Mouse (Mus musculus): ENCODE data around the gene Nosip.
"Not testable (repeated sequence)": the region's sequence is repeated elsewhere in the genome, so short reads cannot be mapped to it uniquely, and the experiment has no call there.

The Nosip gene

DNA sequence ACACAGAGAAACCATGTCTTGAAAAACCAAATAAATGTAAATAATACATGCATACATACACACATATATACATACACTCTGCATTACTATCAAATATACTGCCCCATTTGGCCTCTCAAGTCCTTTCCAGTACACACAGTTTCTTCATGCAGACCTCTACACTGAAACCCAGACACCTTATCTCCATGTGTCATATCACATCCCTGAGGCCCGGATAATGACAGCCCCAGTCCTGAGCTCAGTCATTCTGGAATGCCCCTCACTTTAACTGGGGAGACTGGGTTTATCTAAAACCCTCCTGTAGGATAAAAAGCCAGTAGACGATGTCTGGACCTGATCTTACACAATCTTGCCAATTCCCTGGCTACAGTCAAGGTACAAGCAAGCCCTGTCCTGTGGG is 51.2 kb downstream of the Nosip start:
- no peak for DNase-seq (ENCODE audit: low spot score)

DNA sequence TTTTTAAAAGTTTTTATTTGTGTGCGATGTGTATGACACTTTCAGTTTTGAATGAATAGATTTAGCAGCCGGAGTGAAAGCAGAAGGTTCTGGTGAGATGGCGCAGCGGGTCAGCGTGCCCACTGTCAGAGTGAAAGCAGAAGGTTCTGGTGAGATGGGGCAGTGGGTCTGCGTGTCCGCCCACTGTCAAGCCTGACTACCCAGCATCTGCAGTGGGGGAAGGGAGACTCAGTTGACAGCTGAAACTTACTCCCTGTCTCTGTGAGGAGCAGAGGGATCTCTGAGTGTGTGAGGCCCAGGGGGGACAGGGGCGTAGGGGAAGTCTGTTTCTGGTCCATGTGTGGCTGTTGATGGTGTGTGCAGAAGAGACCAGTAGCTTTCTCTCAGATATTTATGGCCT is 55.3 kb downstream of the Nosip start:
- no peak for DNase-seq (ENCODE audit: low spot score)

GRCm38 (mm10) chr7:45118336-45118735 is 56.1 kb downstream of the Nosip start:
- no peak for DNase-seq (ENCODE audit: low spot score)

DNA sequence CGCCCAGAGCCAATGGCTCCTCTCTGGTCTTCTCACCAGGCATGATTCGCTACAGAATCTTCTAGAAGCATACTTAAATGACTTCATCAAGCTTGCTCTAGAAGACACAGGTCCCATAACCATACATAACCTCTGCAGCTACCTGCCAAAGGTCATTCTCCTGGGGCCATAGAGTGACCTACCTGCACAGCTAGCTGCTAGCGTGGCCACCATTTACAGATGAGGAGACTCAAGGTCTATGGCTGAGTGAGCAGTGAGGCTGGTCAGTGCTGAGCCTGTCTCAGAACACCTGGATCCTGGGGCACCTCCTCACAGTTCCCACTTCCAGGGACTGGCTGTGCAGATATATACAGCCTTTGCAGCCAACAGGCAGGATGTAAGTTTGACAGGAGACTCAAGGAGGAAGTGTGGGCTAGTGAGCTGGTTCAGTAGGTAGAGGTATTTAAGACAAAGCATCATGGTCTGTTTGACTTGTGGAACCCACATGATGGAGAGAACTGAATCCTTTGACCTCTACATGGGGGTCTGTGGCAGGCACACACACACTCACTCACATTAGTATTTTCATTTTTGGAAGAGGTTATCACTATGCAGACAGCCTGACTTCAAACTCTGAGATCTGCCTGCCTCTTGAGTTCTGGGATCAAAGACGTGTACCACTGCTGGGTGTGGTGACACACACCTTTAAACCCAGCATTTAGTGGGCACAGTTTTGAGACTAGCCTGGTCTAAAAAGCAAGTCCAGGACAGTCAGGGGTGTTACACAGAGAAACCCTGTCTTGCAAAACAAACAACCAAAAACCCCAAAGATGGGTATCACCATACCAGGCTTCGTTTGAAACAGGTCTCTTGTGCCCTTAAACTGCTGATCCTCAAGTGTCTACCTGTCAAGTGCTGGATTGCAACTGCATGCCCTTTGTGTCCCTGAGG is 57.8 kb downstream of the Nosip start:
- no peak for DNase-seq (ENCODE audit: low spot score)

DNA sequence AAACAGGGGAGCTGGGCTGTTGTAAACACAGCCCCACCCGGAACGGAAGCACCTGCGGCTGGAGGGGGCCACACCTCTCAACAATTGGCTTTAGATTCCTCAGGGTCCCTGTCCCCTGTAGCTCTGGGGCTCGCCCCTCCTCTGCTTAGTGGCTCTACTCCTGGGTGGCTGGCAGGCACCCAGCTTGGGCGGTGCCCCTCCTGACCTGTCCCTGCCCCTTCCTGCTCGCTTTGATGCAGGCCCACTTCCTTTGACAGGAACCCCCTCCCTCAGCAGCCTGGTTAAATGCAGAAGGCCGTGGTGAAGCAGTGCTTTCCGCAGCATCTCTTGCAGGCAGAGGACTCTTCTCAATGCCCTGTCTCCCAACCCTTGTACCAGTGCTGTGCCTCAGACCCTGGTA is 59.2 kb downstream of the Nosip start:
- DNase-seq (ENCODE audit: low spot score) = no peak

- DNase-seq (ENCODE audit: low spot score) = no peak
These were observed 59.7 kb downstream of the Nosip start for GRCm38 (mm10) chr7:45121966-45122365.

DNA sequence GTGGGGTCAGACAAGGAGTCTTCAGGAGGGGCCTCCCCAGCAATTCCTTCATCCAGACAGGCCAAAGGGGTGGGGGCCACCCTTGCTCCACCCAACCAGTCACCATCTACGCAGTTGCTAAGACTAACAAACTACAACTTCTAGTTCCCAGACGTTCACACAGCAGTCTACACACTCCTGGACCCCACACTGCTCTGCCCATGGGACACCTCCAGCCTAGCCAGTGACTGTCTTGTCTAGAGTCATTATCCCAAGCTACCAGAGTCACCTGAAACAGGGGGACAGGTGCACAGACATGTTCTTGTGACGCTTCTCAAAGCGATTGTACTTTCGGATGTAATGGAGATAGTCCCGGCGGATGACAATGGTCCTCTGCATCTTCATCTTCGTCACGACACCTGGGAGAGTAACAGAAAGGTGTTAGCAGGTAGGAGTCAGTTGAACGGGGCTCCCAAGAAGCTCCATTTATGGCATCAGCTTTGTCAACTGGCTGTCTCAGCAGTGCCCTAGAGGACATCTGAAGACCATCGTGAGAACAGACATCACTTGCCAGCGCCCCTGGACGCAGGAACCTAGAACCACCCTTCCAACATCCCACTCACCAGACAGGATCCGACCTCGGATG is 60.4 kb downstream of the Nosip start:
- DNase-seq (ENCODE audit: low spot score) = no peak

- no peak for DNase-seq (ENCODE audit: low spot score)
These were observed 60.9 kb downstream of the Nosip start for GRCm38 (mm10) chr7:45123186-45123570.

GRCm38 (mm10) chr7:45124224-45125143 is 62.3 kb downstream of the Nosip start, which contains the start of gene Rps11:
TSS of gene Rps11 (minus strand) at chr7:45124439.
- peak; percentile 96 for DNase-seq (ENCODE audit: low spot score)

- DNase-seq (ENCODE audit: low spot score) = no peak
These were observed 62.9 kb downstream of the Nosip start for GRCm38 (mm10) chr7:45125144-45125600.

DNA sequence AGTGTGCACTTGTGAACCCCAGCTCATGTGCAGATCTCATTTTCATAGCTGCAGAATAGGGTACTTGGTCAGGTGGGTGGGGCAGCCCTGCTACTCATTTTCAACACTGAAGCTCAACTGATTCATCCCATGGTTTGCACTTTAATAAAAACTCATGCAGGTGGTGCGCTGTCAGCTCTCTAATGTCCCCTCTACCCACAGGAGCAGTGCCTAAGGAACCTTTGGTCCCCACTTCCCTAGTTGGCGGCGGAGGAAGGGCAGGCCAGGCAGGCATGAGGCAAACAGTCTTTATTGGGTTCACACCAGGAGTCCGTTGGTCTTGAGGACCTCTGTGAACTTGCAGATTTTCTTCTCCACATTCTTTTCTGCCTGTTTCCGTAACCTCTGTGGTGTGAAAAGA is 63.4 kb downstream of the Nosip start:
- not testable (repeated sequence) for DNase-seq (ENCODE audit: low spot score)

GRCm38 (mm10) chr7:45126147-45126843 is 64.1 kb downstream of the Nosip start:
- DNase-seq (ENCODE audit: low spot score) = no peak

DNA sequence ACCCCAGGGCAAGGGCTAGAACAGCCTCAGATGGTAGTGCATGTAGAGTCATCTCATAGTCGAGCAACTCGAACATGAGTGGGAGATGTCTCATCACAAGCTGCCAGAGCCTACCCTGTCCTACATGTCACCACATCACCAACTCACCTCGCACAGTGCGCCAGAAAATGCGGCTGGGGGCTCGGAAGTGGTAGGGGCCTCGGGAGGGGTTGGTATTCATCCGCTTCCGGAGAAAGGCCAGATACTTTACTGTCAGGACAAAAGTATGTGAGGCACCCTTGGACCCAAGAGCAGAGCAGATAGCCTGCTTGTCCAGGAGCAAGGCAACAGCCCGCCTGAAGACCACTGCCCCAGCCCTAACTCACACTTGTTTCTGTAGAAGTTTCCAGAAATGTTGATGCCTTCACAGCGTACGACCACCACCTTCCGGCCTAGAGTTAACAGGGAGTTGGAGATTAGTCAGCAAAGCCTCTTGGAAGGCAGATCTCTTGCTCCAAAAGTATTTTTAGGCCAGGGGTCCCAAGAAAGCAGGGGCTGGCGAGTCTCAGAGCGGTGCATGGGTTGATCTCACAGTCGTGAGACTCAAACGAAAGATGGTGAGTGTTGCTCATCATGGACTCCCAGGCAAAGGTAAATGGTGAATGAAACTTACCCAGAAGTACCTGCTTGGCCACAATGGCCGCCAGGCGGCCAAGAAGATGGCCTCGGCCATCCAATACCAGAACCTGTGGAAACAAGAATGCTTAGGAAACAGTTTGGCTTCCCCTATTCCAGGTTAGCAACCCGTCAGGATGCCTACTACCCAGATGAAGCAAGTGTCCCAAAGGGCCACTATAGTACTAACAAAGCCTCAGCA is 64.8 kb downstream of the Nosip start:
- no peak for DNase-seq (ENCODE audit: low spot score)
